Mouse (Mus musculus) CH12.LX (cell line): ENCODE results near the gene Fubp3.

Experiments
- CTCF ChIP-seq, 2 experiments: IDR thresholded peaks in 1 of 2; conservative IDR thresholded peaks in 1 of 2; 2 replicates each; pipeline ENCODE4 v1.5.1; 2011 to 2012; ENCODE audit warnings: low read depth in 2 of 2, low read length in 2 of 2, improper control_type of control experiment in 1 of 2, inconsistent platforms in 1 of 2, mild to moderate bottlenecking in 1 of 2, moderate library complexity in 1 of 2
- ETS1 ChIP-seq: conservative IDR thresholded peaks from 2 replicates; pipeline ENCODE4 v1.6.1; 2012; ENCODE audit warnings: low read depth, mild to moderate bottlenecking, inconsistent platforms, low read length, improper control_type of control experiment, moderate library complexity
- KAT2A ChIP-seq: IDR thresholded peaks from 2 replicates; pipeline ENCODE4 v1.6.1; 2012; ENCODE audit warnings: low read length, improper control_type of control experiment, inconsistent platforms; ENCODE audit not compliant: insufficient replicate concordance
- POLR2A ChIP-seq: IDR thresholded peaks from 2 replicates; pipeline ENCODE4 v1.6.1; 2011; ENCODE audit warnings: low read depth, mild to moderate bottlenecking, improper control_type of control experiment, low read length
- POLR2AphosphoS2 ChIP-seq: IDR thresholded peaks from 2 replicates; pipeline ENCODE4 v1.6.1; 2011; ENCODE audit warnings: low read depth, low read length, improper control_type of control experiment
- TBP ChIP-seq: conservative IDR thresholded peaks from 2 replicates; pipeline ENCODE4 v1.6.1; 2011; ENCODE audit warnings: low read depth, low read length, improper control_type of control experiment
- USF1 ChIP-seq: IDR thresholded peaks from 2 replicates; pipeline ENCODE4 v1.6.1; 2014; ENCODE audit warnings: low read depth, mild to moderate bottlenecking, inconsistent platforms, low read length, improper control_type of control experiment
- USF2 ChIP-seq: conservative IDR thresholded peaks from 2 replicates; pipeline ENCODE4 v1.6.1; 2011; ENCODE audit warnings: low read depth, low read length, improper control_type of control experiment
- ZKSCAN1 ChIP-seq: IDR thresholded peaks from 2 replicates; pipeline ENCODE4 v1.6.1; 2012; ENCODE audit warnings: low read depth, inconsistent platforms, low read length, improper control_type of control experiment, borderline replicate concordance
- ZNF384 ChIP-seq: IDR thresholded peaks from 2 replicates; pipeline ENCODE4 v1.6.1; 2012; ENCODE audit warnings: low read depth, low read length, improper control_type of control experiment, inconsistent platforms

DNA sequence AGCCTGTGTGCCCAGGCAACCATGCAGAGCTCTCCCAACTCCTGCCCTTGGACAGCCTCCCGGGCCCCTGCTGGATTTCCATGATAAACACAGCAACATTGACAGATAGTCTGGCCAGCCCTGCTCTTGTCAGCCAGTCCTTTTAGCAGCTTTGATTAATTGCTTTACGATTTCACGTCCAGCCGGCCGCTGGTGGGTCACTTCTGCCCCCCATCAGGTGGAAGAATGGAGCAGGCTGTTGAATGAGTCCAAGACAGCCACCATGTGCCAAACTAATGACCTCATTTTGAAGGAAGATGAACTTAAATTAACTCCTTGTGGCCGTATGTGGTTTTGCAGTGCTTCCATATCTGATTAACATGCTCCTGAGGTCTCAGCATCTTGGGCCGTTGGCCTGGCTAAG, 37.4 kb downstream of the Fubp3 start:
- TF ChIP-seq POLR2AphosphoS2 (no peak), KAT2A (no peak), USF2 (no peak), USF1 (no peak), ZKSCAN1 (no peak), TBP (no peak), CTCF (conservative IDR thresholded peaks at IDR 0.05 in 1 of 2, IDR thresholded peaks at IDR 0.05 in 1 of 2; ENCODE audit: low read depth in 2 of 2, low read length in 2 of 2) (no peak), ZNF384 (no peak), ETS1 (no peak), POLR2A (no peak)
